In the genomic region with DNA sequence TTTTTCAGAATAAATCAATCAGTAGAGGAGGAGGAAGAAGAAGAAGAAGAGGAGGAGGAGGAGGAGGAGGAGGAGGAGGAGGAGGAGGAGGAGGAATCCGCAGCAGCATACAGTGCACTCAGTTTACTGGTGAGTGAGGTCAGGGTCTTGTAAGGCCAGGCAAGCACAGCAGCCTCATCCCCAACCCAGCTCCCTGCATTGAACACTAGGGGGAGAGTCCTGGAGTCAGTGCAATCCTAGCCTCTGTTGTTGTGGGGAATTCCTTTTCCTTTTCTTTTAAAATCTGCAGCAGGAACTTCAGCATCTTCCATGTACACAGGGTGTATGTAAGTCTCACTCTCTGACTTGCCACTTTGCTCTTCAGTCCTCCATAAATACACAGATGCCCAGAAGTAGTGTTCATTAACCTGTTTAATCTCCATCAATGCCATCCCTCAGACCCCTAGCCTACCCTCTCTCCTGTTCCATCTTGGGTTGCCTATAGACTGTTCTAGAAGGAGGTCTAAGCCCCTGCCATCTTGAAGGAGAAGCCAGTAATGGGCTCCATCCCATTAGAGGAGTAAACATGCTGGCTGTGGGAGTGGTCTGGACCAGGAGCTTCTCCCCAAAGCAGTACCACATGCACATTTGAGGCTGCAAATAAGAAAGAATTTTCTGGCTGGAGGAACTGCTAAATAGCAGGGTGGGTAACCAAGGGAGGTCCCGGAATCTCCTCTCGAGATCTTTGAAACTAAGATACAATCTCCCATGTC, we compare ENCODE assay signal across 9 mouse cellular contexts.
DNase-seq lines count a peak whose midpoint lies in the region; ATAC-seq lines count a peak whose summit lies in the region.
"Had no signal": no experiment of that assay in that cellular context is flagged by ENCODE, and none has a peak within 500 bp of the region (broad histone marks: within the 10 kb centered on the region; RNA-seq: fewer than 3 reads in every experiment).

No protein-coding gene starts in this region.

- no peaks in the 10 kb centered on the region for H3K9me3 ChIP-seq in midbrain, embryonic 14.5 days (ENCODE audit: control insufficient read depth, low read length)
- H3K9me3 ChIP-seq: liver, embryonic 13.5 days had no signal

- no peaks in the 10 kb centered on the region for H3K27me3 ChIP-seq in midbrain, embryonic 14.5 days (ENCODE audit: control insufficient read depth, insufficient read depth, low read length)
- H3K27me3 ChIP-seq: liver, embryonic 13.5 days had no signal

- H3K4me2 ChIP-seq in midbrain, embryonic 14.5 days (ENCODE audit: low read length): no peak overlapping the region
- H3K4me2 ChIP-seq: liver, embryonic 13.5 days had no signal

- H3K27ac ChIP-seq in midbrain, embryonic 14.5 days (replicated peaks; ENCODE audit: low read depth, low read length): peak overlapping the region; percentile 22; the same call in 1 of the 2 replicates
- H3K27ac ChIP-seq: liver, embryonic 13.5 days had no signal

- peak; percentile 26 to 43 for DNase-seq in heart, adult 18-20 months
- no peak for DNase-seq in heart, adult 8-10 months (ENCODE audit: low spot score)
- DNase-seq in ZHBTc4 (ENCODE audit: low read depth, low spot score): peak; percentile 25
- DNase-seq in gastrocnemius, postnatal 14 days: peak; percentile 33
- DNase-seq in kidney, postnatal 10 days: peak; percentile 61
- DNase-seq in midbrain, embryonic 14.5 days: peak; percentile 50
- no peak for DNase-seq in right cerebral cortex, postnatal 25 days
- DNase-seq in urinary bladder, adult 2 months (ENCODE audit: low spot score): no peak
- DNase-seq: liver, embryonic 13.5 days had no signal

- no peaks in the 10 kb centered on the region for H3K36me3 ChIP-seq in midbrain, embryonic 14.5 days (ENCODE audit: control insufficient read depth, insufficient read depth, low read length)
- H3K36me3 ChIP-seq: liver, embryonic 13.5 days had no signal

- H3K9ac ChIP-seq in midbrain, embryonic 14.5 days (replicated peaks; ENCODE audit: low read length): no peak overlapping the region
- H3K9ac ChIP-seq: liver, embryonic 13.5 days had no signal

- no peak overlapping the region for H3K4me3 ChIP-seq in midbrain, embryonic 14.5 days (replicated peaks; ENCODE audit: low read depth, low read length)
- H3K4me3 ChIP-seq: liver, embryonic 13.5 days had no signal

- WGBS in midbrain, embryonic 14.5 days: 55% methylated on average over 3 of the region's 3 CpGs

- intact Hi-C loops in gastrocnemius, postnatal 14 days (cut with DNase I; ENCODE audit: low total_unique reads): no loop called here

- ATAC-seq in midbrain, embryonic 14.5 days (ENCODE audit: low FRiP score, low TSS enrichment): peak; percentile 62; the same call in 1 of the 2 replicates

- H3K4me1 ChIP-seq in midbrain, embryonic 14.5 days (ENCODE audit: control insufficient read depth, insufficient read depth, low read length): peaks cover 15% of the 10 kb centered on the region; the same call in 1 of the 2 replicates

Comparison
In these comparisons a context has a peak if more than half of its experiments do, and no peak if none do; other contexts are left out.
1. DNase-seq: peak in heart, adult 18-20 months (2 of 2), ZHBTc4 (single experiment), gastrocnemius, postnatal 14 days (single experiment), kidney, postnatal 10 days (single experiment) and midbrain, embryonic 14.5 days (single experiment); none in heart, adult 8-10 months (single experiment), right cerebral cortex, postnatal 25 days (single experiment) and urinary bladder, adult 2 months (single experiment).